Mouse (Mus musculus): Measurements from ENCODE around the gene Tomm34.

Tomm34 gene

GRCm38 (mm10) chr2:164007987-164008545 lies 62.9 kb downstream of the Tomm34 start:
- no peak for DNase-seq

GRCm38 (mm10) chr2:164007547-164007946 lies 63.4 kb downstream of the Tomm34 start:
- DNase-seq: no peak

GRCm38 (mm10) chr2:164006932-164007331 lies 64.0 kb downstream of the Tomm34 start:
- DNase-seq: peak; percentile 46 to 53

- no peak for DNase-seq
These were observed 66.5 kb downstream of the Tomm34 start for GRCm38 (mm10) chr2:164004503-164004902.
